Comparison of ENCODE assay signal across 11 mouse cellular contexts in the genomic region with DNA sequence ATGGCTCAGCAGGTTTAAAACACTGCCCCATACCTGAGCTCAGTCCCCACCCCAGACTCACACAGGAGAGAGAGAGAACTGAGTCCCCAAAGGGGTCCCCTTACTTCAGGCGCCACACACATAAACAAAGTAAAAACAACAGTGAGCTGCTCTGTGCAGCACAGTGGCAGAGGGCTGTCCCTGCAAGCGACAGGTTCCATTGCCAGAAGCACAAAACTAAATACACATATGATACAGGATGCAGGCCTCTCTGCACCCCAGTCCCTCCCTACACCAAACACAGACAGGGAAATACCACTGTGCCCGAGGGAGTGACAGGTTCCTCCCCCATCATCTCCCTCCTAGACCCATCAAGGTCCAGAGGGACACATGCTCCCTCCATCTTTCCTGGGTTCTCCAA. TPM values are rescaled to one million over a fixed set of nuclear protein-coding genes. Genes with fewer than 3 reads are reported as not detected.
DNase-seq lines count a peak whose midpoint lies in the region; ATAC-seq and TF ChIP-seq lines count a peak whose summit lies in the region.
"Had no signal": no experiment of that assay in that cellular context is flagged by ENCODE, and none has a peak within 500 bp of the region (broad histone marks: within the 10 kb centered on the region; RNA-seq: fewer than 3 reads in every experiment).

No protein-coding gene starts in this region.

- 0 out of 2 replicates have a peak, but pooled peaks have one; percentile 6 for ATAC-seq in heart, embryonic 12.5 days (ENCODE audit: insufficient number of reproducible peaks, low FRiP score)
- ATAC-seq in intestine, embryonic 15.5 days = no peak
- no peak for ATAC-seq in monocyte, adult 5-6 weeks (replicated peaks; ENCODE audit: insufficient number of reproducible peaks, low FRiP score, low TSS enrichment, poor library complexity, severe bottlenecking)

- H3K36me3 ChIP-seq in heart, embryonic 12.5 days = peaks cover 32% of the 10 kb centered on the region
- H3K36me3 ChIP-seq in intestine, embryonic 15.5 days = 0 out of 2 replicates have a peak, but pooled peaks cover 5% of the 10 kb centered on the region

- H3K9ac ChIP-seq in heart, embryonic 12.5 days = peak overlapping the region; percentile 71
- peak overlapping the region; percentile 30; the same call in 1 of the 2 replicates for H3K9ac ChIP-seq in intestine, embryonic 15.5 days

- peak overlapping the region; percentile 68 for H3K4me2 ChIP-seq in heart, embryonic 12.5 days
- H3K4me2 ChIP-seq in intestine, embryonic 15.5 days (replicated peaks) = peak overlapping the region; percentile 64

- peak overlapping the region; percentile 90 for H3K27ac ChIP-seq in heart, embryonic 12.5 days (ENCODE audit: poor library complexity, severe bottlenecking)
- H3K27ac ChIP-seq in cortical plate, adult 2 months (ENCODE audit: insufficient read depth, low read length) = peak overlapping the region; percentile 17
- H3K27ac ChIP-seq in intestine, embryonic 15.5 days = peak overlapping the region; percentile 93

- TF ChIP-seq CTCF in cortical plate, adult 2 months (IDR thresholded peaks at IDR 0.05; ENCODE audit: extremely low read depth, insufficient read depth, low read length) = no peak

- peaks cover 54% of the 10 kb centered on the region for H3K4me1 ChIP-seq in heart, embryonic 12.5 days (replicated peaks)
- H3K4me1 ChIP-seq in cortical plate, adult 2 months (ENCODE audit: control insufficient read depth, insufficient read depth, low read length) = no peaks in the 10 kb centered on the region
- peaks cover 49% of the 10 kb centered on the region for H3K4me1 ChIP-seq in intestine, embryonic 15.5 days (replicated peaks)

- no peak for TF ChIP-seq POLR2A in cortical plate, adult 2 months (IDR thresholded peaks at IDR 0.05; ENCODE audit: extremely low read depth, insufficient read depth, low read length)

- 17% methylated on average over 3 of the region's 3 CpGs for WGBS in heart, embryonic 12.5 days
- WGBS in intestine, embryonic 15.5 days = 34% methylated on average over 3 of the region's 3 CpGs

- no peaks in the 10 kb centered on the region for H3K9me3 ChIP-seq in heart, embryonic 12.5 days (replicated peaks)
- no peaks in the 10 kb centered on the region for H3K9me3 ChIP-seq in intestine, embryonic 15.5 days

- no peak for DNase-seq in heart, adult 8-10 months (ENCODE audit: low spot score)
- DNase-seq in lung, postnatal 4 days = peak; percentile 42 to 63
- DNase-seq in ovary, postnatal 36 days (ENCODE audit: low spot score) = no peak
- DNase-seq in adrenal gland, adult 8-10 months = no peak
- DNase-seq: left cerebral cortex, postnatal 4 days had no signal

- no peaks in the 10 kb centered on the region for H3K27me3 ChIP-seq in heart, embryonic 12.5 days (replicated peaks)
- no peaks in the 10 kb centered on the region for H3K27me3 ChIP-seq in intestine, embryonic 15.5 days (replicated peaks)

- H3K4me3 ChIP-seq in heart, embryonic 12.5 days = peak overlapping the region; percentile 38
- no peak overlapping the region for H3K4me3 ChIP-seq in cortical plate, adult 2 months (ENCODE audit: insufficient read depth, low read length)
- H3K4me3 ChIP-seq in intestine, embryonic 15.5 days (replicated peaks) = peak overlapping the region; percentile 24; the same call in 1 of the 2 replicates

RNA-seq across cellular contexts. Expression of a gene that starts 5.0 kb away (rescaled TPM):
- 52.3 and 59.0 TPM in 2 replicates for polyA plus RNA-seq in heart, embryonic 12.5 days (2016; fragmentation: Nextera tagmentation; extraction: Ambion mirVana)
- 10 to 100 TPM; 27.3 to 35.7 (median 30.7) TPM for total RNA-seq in heart, adult 8-10 months (2022)
- 42.3 and 42.6 TPM in 2 replicates for polyA plus RNA-seq in cortical plate, adult 2 months (2012; rRNA removed)
- 26.9 and 30.7 TPM in 2 replicates for polyA plus RNA-seq in intestine, embryonic 15.5 days (2015; fragmentation: Nextera tagmentation; extraction: Ambion mirVana)
- total RNA-seq in monocyte, adult 5-6 weeks (2017) = 0.32 to 15.0 TPM (median 6.1 TPM) in 3 replicates
- 10 to 100 TPM; 34.3 to 80.5 (median 56.4) TPM for total RNA-seq in adrenal gland, adult 8-10 months (2022)

RNA-seq across cellular contexts. Expression of a gene that starts 12.1 kb away (rescaled TPM):
- polyA plus RNA-seq in heart, embryonic 12.5 days (2016; fragmentation: Nextera tagmentation; extraction: Ambion mirVana) = 1.7 and 1.9 TPM in 2 replicates
- under 1 TPM in 1 of 4 experiments, not detected in 3; 0.38 TPM for total RNA-seq in heart, adult 8-10 months (2022)
- polyA plus RNA-seq in cortical plate, adult 2 months (2012; rRNA removed) = not detected in 2 replicates
- 8.2 and 12.0 TPM in 2 replicates for polyA plus RNA-seq in intestine, embryonic 15.5 days (2015; fragmentation: Nextera tagmentation; extraction: Ambion mirVana)
- total RNA-seq in monocyte, adult 5-6 weeks (2017) = not detected in 3 replicates
- 10 to 100 TPM in 2 of 4 experiments, 1 to 10 TPM in 2; 1.5 to 12.0 (median 7.7) TPM for total RNA-seq in adrenal gland, adult 8-10 months (2022)
- total RNA-seq: CH12.LX; left cerebral cortex, postnatal 4 days had no signal
- polyA plus RNA-seq: frontal cortex, adult 2 months had no signal

RNA-seq across cellular contexts. Expression of a gene that starts 48.9 kb away (rescaled TPM):
- polyA plus RNA-seq in heart, embryonic 12.5 days (2016; fragmentation: Nextera tagmentation; extraction: Ambion mirVana) = 18.9 and 19.9 TPM in 2 replicates
- total RNA-seq in heart, adult 8-10 months (2022) = 10 to 100 TPM; 64.2 to 67.2 (median 65.6) TPM
- 6.1 and 6.2 TPM in 2 replicates for polyA plus RNA-seq in cortical plate, adult 2 months (2012; rRNA removed)
- polyA plus RNA-seq in intestine, embryonic 15.5 days (2015; fragmentation: Nextera tagmentation; extraction: Ambion mirVana) = 16.3 and 16.7 TPM in 2 replicates
- total RNA-seq in monocyte, adult 5-6 weeks (2017) = 0.39 to 1.1 TPM in 2 of 3 replicates, not detected in the other
- 10 to 100 TPM; 35.0 to 58.9 (median 47.5) TPM for total RNA-seq in adrenal gland, adult 8-10 months (2022)

Comparison
In these comparisons a context has a peak if more than half of its experiments do, and no peak if none do; other contexts are left out.
1. H3K27ac ChIP-seq: peak in every context shown above with its lines; median percentile 93 in intestine, embryonic 15.5 days; 90 in heart, embryonic 12.5 days; 17 in cortical plate, adult 2 months.
2. DNase-seq: peak in lung, postnatal 4 days (2 of 2); none in heart, adult 8-10 months (single experiment), ovary, postnatal 36 days (single experiment) and adrenal gland, adult 8-10 months (single experiment).
3. RNA of a gene that starts 48.9 kb away (total RNA-seq): 64.2 to 67.2 TPM in heart, adult 8-10 months and 35.0 to 58.9 TPM in adrenal gland, adult 8-10 months; 0.39 to 1.1 TPM in monocyte, adult 5-6 weeks; every median in the first group is over 10 times any median in the second.